Mouse (Mus musculus) heart, adult 2 months (tissue): ENCODE data around the gene Abhd8. TPM values are rescaled to one million over a fixed set of nuclear protein-coding genes. Genes with fewer than 3 reads are reported as not detected.

Experiments used
- DNase-seq, 2 experiments: peaks; one replicate each; pipeline ENCODE4 v3.0.0; 2021
- H3K27ac ChIP-seq: fragments of 200-600 bp; 2 replicates; pipeline ENCODE4 v1.8.1; 2022
- H3K27me3 ChIP-seq: fragments of 200-500 bp; 2 replicates; pipeline ENCODE4 v1.6.1; 2012; ENCODE audit warnings: mild to moderate bottlenecking, low read length, inconsistent platforms, mixed read lengths; ENCODE audit not compliant: control insufficient read depth, insufficient read depth
- H3K36me3 ChIP-seq: fragments of 200-500 bp; 2 replicates; pipeline ENCODE4 v1.6.1; 2012; ENCODE audit warnings: low read length, inconsistent platforms; ENCODE audit not compliant: control insufficient read depth, insufficient read depth
- H3K4me1 ChIP-seq: fragments of 200-500 bp; 2 replicates; pipeline ENCODE4 v1.6.1; 2011; ENCODE audit warnings: low read length; ENCODE audit not compliant: control insufficient read depth, insufficient read depth
- H3K4me3 ChIP-seq: fragments of 200-600 bp; 2 replicates; pipeline ENCODE4 v1.8.1; 2022
- H3K79me2 ChIP-seq: fragments of 200-500 bp; replicated peaks from 2 replicates; pipeline ENCODE4 v1.6.1; 2012; ENCODE audit warnings: mild to moderate bottlenecking, inconsistent platforms, low read length, moderate library complexity, mixed read lengths; ENCODE audit not compliant: control insufficient read depth, insufficient read depth
- H3K9ac ChIP-seq: fragments of 200-500 bp; 2 replicates; pipeline ENCODE4 v1.6.1; 2012; ENCODE audit warnings: low read depth, mild to moderate bottlenecking, control low read depth, inconsistent platforms, low read length, mixed read lengths
- CTCF ChIP-seq: fragments of 200-600 bp; IDR thresholded peaks from 2 replicates; pipeline ENCODE4 v1.8.1; 2022; ENCODE audit warnings: antibody characterized with exemption, mild to moderate bottlenecking, moderate library complexity
- EP300 ChIP-seq: fragments of 200-500 bp; IDR thresholded peaks from 2 replicates; pipeline ENCODE4 v1.6.1; 2011; ENCODE audit warnings: low read depth, low read length, control low read depth; ENCODE audit not compliant: insufficient read depth
- POLR2A ChIP-seq: fragments of 200-500 bp; IDR thresholded peaks from 2 replicates; pipeline ENCODE4 v1.6.1; 2011; ENCODE audit warnings: mild to moderate bottlenecking, low read depth, low read length, control low read depth; ENCODE audit not compliant: insufficient read depth
- WGBS: fragments of 180-500 bp; shearing (Covaris S2); methylation state at CpG from one replicate; pipeline ENCODE4 v1.1.7; 2018; 5-methylcytosine and 5-hydroxymethylcytosine counted together
- intact Hi-C: fragments of 180-260 bp; cut with DNase I; formaldehyde crosslinking; loops from one replicate; pipeline ENCODE4 v1.15.1; 2025
- polyA plus RNA-seq: library from polyadenylated mRNA; depleted of rRNA; stranded (reverse); fragments of >200 nt; gene quantifications from 2 replicates; pipeline ENCODE4 v1.2.3, GENCODE M21; 2012
- total RNA-seq, 2 experiments: library from RNA; stranded (reverse); gene quantifications; 2 replicates each; pipeline ENCODE4 v1.2.3; 2021

Gene Abhd8
- total and polyA plus RNA-seq, 3 experiments: 25.8 to 30.4 (median 26.5) TPM

GRCm38 (mm10) chr8:71485142-71486135, 22.0 kb upstream of the Abhd8 start, which contains the start of gene Ano8:
TSS of gene Ano8 (minus strand) at chr8:71485963.
- Histone ChIP-seq H3K27me3 (no peaks in the 10 kb centered on the region), H3K4me3 (peak within 1 kb of the TSS; percentile 82), H3K9ac (peak within 1 kb of the TSS; percentile 94), H3K79me2 (no peaks in the 10 kb centered on the region; the same call in 1 of the 2 replicates), H3K36me3 (no peaks in the 10 kb centered on the region), H3K27ac (peak within 1 kb of the TSS; percentile 88), H3K4me1 (peaks cover 7% of the 10 kb centered on the region)
- DNase-seq: peak; percentile 86 to 90
- TF ChIP-seq POLR2A: peak; percentile 46; the same call in 1 of the 2 replicates
- TF ChIP-seq CTCF: no peak
- intact Hi-C loops: no loop called here
- WGBS: 6% methylated on average over 58 of the region's 58 CpGs

- DNase-seq: no peak
Observed at GRCm38 (mm10) chr8:71484736-71485135, 21.3 kb upstream of the Abhd8 start.

GRCm38 (mm10) chr8:71483932-71484331, 20.5 kb upstream of the Abhd8 start:
- DNase-seq: no peak
- 71% methylated on average over 8 of the region's 8 CpGs for WGBS
- no peaks in the 10 kb centered on the region for H3K36me3 ChIP-seq
- H3K27ac ChIP-seq: no peak overlapping the region
- no peaks in the 10 kb centered on the region for H3K27me3 ChIP-seq
- TF ChIP-seq POLR2A (no peak), CTCF (no peak), EP300 (no peak)
- H3K9ac ChIP-seq: no peak overlapping the region
- H3K4me1 ChIP-seq: peaks cover 5% of the 10 kb centered on the region
- no peaks in the 10 kb centered on the region for H3K79me2 ChIP-seq
- intact Hi-C loops: no loop called here
- no peak overlapping the region for H3K4me3 ChIP-seq

More at GRCm38 (mm10) chr8:71484736-71485135, 21.3 kb upstream of the Abhd8 start:
- Histone ChIP-seq H3K36me3 (no peaks in the 10 kb centered on the region), H3K4me3 (no peak overlapping the region; the same call in 1 of the 2 replicates), H3K79me2 (no peaks in the 10 kb centered on the region; the same call in 1 of the 2 replicates), H3K27me3 (no peaks in the 10 kb centered on the region), H3K4me1 (peaks cover 7% of the 10 kb centered on the region), H3K9ac (no peak overlapping the region), H3K27ac (no peak overlapping the region)
- intact Hi-C loops: no loop called here
- WGBS: 96% methylated on average over 19 of the region's 19 CpGs
- TF ChIP-seq CTCF: no peak
- no peak for TF ChIP-seq EP300
- TF ChIP-seq POLR2A: no peak

GRCm38 (mm10) chr8:71478943-71479342, 15.5 kb upstream of the Abhd8 start:
- Histone ChIP-seq H3K9ac (no peak overlapping the region), H3K27ac (no peak overlapping the region), H3K36me3 (no peaks in the 10 kb centered on the region), H3K27me3 (no peaks in the 10 kb centered on the region), H3K4me1 (peaks cover 3% of the 10 kb centered on the region), H3K4me3 (no peak overlapping the region), H3K79me2 (no peaks in the 10 kb centered on the region)
- intact Hi-C loops: no loop called here
- DNase-seq: peak in 1 of 2 experiments; percentile 16
- 95% methylated on average over 11 of the region's 11 CpGs for WGBS
- no peak for TF ChIP-seq CTCF

DNA sequence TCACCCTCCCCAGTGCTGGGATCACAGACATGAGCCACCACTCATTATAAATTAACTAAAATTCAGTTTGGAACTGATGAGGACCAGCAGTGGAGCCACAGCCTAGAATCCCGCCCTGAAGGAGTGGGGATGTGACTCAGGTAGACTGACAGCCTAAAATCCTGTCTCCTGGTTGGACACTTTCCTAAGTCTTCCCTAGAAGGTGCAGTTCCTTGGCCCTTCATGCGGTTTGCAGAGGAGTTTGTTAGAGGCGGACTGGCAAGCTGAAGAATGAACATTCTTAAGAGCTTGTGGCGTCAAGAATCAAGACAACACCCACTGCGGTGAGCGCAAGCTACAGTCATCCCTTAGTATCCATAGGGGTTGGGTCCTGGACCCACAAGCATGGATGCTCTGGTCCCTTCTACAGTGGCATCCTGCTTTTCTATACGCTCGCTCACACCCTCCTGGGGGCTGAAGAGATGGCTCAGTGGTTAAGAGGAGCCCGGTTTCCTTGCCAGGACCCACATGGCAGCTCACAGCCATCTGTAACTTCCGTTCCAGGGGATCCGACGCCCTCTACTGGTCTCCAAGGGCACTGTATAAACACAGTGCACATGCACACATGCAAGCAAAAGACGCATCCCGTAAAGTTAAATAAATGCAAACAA, 13.9 kb upstream of the Abhd8 start:
- no peak for DNase-seq
- Histone ChIP-seq H3K4me3 (peak overlapping the region; percentile 65), H3K36me3 (no peaks in the 10 kb centered on the region), H3K4me1 (peaks cover 3% of the 10 kb centered on the region), H3K79me2 (no peaks in the 10 kb centered on the region), H3K9ac (no peak overlapping the region), H3K27ac (peak overlapping the region; percentile 91), H3K27me3 (no peaks in the 10 kb centered on the region)
- 63% methylated on average over 14 of the region's 14 CpGs for WGBS
- TF ChIP-seq EP300: no peak
- peak; percentile 55 for TF ChIP-seq CTCF
- intact Hi-C loops: no loop called here
